Comparison of ENCODE assay signal across 8 mouse cellular contexts in genomic region chr12:111412581-111413284, GRCm38 (mm10). TPM values are rescaled to one million over a fixed set of nuclear protein-coding genes. Genes with fewer than 3 reads are reported as not detected.
A peak's percentile ranks its signal among the peaks of the same experiment; 100 is the strongest.
DNase-seq lines count a peak whose midpoint lies in the region; ATAC-seq and TF ChIP-seq lines count a peak whose summit lies in the region.

No protein-coding gene starts in this region.

- no peak for DNase-seq in testis, postnatal 14 days (ENCODE audit: low spot score)
- DNase-seq in heart, postnatal 4 days, result peak; percentile 54
- no peak for DNase-seq in ovary, postnatal 14 days (ENCODE audit: low spot score)
- DNase-seq in thymus, adult 2 months, result no peak
- DNase-seq in cerebellum, adult 9-11 months, result no peak

- H3K4me1 ChIP-seq in testis, adult 2 months (ENCODE audit: control insufficient read depth, insufficient read depth, low read length), result peaks cover 9% of the 10 kb centered on the region
- peaks cover 54% of the 10 kb centered on the region for H3K4me1 ChIP-seq in limb, embryonic 15.5 days
- peaks cover 28% of the 10 kb centered on the region for H3K4me1 ChIP-seq in stomach, embryonic 15.5 days
- H3K4me1 ChIP-seq in thymus, adult 2 months (replicated peaks; ENCODE audit: control insufficient read depth, insufficient read depth, low read length), result 0 out of 2 replicates have a peak, but pooled peaks cover 5% of the 10 kb centered on the region

- no peaks in the 10 kb centered on the region for H3K9me3 ChIP-seq in limb, embryonic 15.5 days
- no peaks in the 10 kb centered on the region for H3K9me3 ChIP-seq in stomach, embryonic 15.5 days

- no peak for TF ChIP-seq POLR2A in testis, adult 2 months (IDR thresholded peaks at IDR 0.05; ENCODE audit: control insufficient read depth, low read depth, low read length)
- TF ChIP-seq POLR2A in thymus, adult 2 months (IDR thresholded peaks at IDR 0.05; ENCODE audit: control insufficient read depth, extremely low read depth, insufficient read depth, low read length, poor library complexity), result no peak

- H3K9ac ChIP-seq in limb, embryonic 15.5 days, result peak overlapping the region; percentile 15; the same call in 1 of the 2 replicates
- no peak overlapping the region for H3K9ac ChIP-seq in stomach, embryonic 15.5 days

- peak overlapping the region; percentile 56 for H3K4me2 ChIP-seq in limb, embryonic 15.5 days
- peak overlapping the region; percentile 56 for H3K4me2 ChIP-seq in stomach, embryonic 15.5 days

- peak overlapping the region; percentile 67 for H3K4me3 ChIP-seq in testis, adult 2 months (ENCODE audit: control insufficient read depth, low read depth, low read length)
- peak overlapping the region; percentile 34 for H3K4me3 ChIP-seq in limb, embryonic 15.5 days
- H3K4me3 ChIP-seq in stomach, embryonic 15.5 days (replicated peaks), result peak overlapping the region; percentile 31
- H3K4me3 ChIP-seq in thymus, adult 2 months (ENCODE audit: control insufficient read depth, insufficient read depth, low read length), result no peak overlapping the region

- H3K27ac ChIP-seq in testis, adult 2 months (ENCODE audit: control insufficient read depth, insufficient read depth, low read depth, low read length), result no peak overlapping the region
- peak overlapping the region; percentile 84 for H3K27ac ChIP-seq in limb, embryonic 15.5 days
- H3K27ac ChIP-seq in stomach, embryonic 15.5 days, result peak overlapping the region; percentile 31; the same call in 1 of the 2 replicates
- H3K27ac ChIP-seq in thymus, adult 2 months (ENCODE audit: control insufficient read depth, insufficient read depth, low read length), result no peak overlapping the region

- H3K36me3 ChIP-seq in testis, adult 2 months (ENCODE audit: control insufficient read depth, insufficient read depth, low read length), result no peaks in the 10 kb centered on the region
- H3K36me3 ChIP-seq in limb, embryonic 15.5 days, result no peaks in the 10 kb centered on the region
- no peaks in the 10 kb centered on the region for H3K36me3 ChIP-seq in stomach, embryonic 15.5 days
- H3K36me3 ChIP-seq in thymus, adult 2 months (ENCODE audit: control insufficient read depth, insufficient read depth, low read length), result no peaks in the 10 kb centered on the region

- TF ChIP-seq CTCF in testis, adult 2 months (IDR thresholded peaks at IDR 0.05; ENCODE audit: control insufficient read depth, insufficient read depth, insufficient replicate concordance, low read depth, low read length), result no peak
- TF ChIP-seq CTCF in thymus, adult 2 months (IDR thresholded peaks at IDR 0.05; ENCODE audit: borderline replicate concordance, control insufficient read depth, extremely low read depth, insufficient read depth, low read length, poor library complexity), result no peak

- 17% methylated on average over 12 of the region's 12 CpGs for whole genome bisulfite sequencing in limb, embryonic 15.5 days
- 23% methylated on average over 12 of the region's 12 CpGs for WGBS in stomach, embryonic 15.5 days
- WGBS in thymus, adult 2 months, result 67% methylated on average over 12 of the region's 12 CpGs

- H3K27me3 ChIP-seq in testis, adult 2 months (ENCODE audit: control insufficient read depth, insufficient read depth, low read length), result no peaks in the 10 kb centered on the region
- H3K27me3 ChIP-seq in limb, embryonic 15.5 days, result peaks cover 22% of the 10 kb centered on the region
- peaks cover 6% of the 10 kb centered on the region; the same call in 1 of the 2 replicates for H3K27me3 ChIP-seq in stomach, embryonic 15.5 days (replicated peaks)
- H3K27me3 ChIP-seq in thymus, adult 2 months (ENCODE audit: control insufficient read depth, insufficient read depth, low read length), result no peaks in the 10 kb centered on the region; the same call in 1 of the 2 replicates

- peak; percentile 42 for ATAC-seq in limb, embryonic 15.5 days (ENCODE audit: insufficient number of reproducible peaks, low FRiP score, low TSS enrichment, low read depth)
- no peak for ATAC-seq in stomach, embryonic 15.5 days (ENCODE audit: insufficient read depth, low FRiP score, low read depth)

RNA-seq across cellular contexts. Expression of gene Exoc3l4, which starts 4.1 kb away (rescaled TPM):
- polyA plus RNA-seq in testis, adult 2 months (2012; rRNA removed), result 5.5 and 6.5 TPM in 2 replicates
- 1 to 10 TPM; 7.3 to 8.7 TPM for total RNA-seq in heart, postnatal 4 days (2021)
- 6.4 and 9.9 TPM in 2 replicates for polyA plus RNA-seq in limb, embryonic 15.5 days (2015; fragmentation: Nextera tagmentation; extraction: Ambion mirVana)
- polyA plus RNA-seq in stomach, embryonic 15.5 days (2015; fragmentation: Nextera tagmentation; extraction: Ambion mirVana), result 8.5 and 8.7 TPM in 2 replicates
- 31.0 and 41.5 TPM in 2 replicates for polyA plus RNA-seq in thymus, adult 2 months (2012; rRNA removed)

RNA-seq across cellular contexts. Expression of gene Lbhd2, which starts 6.1 kb away (rescaled TPM):
- polyA plus RNA-seq in testis, adult 2 months (2012; rRNA removed), result 0.72 and 1.3 TPM in 2 replicates
- not detected for total RNA-seq in heart, postnatal 4 days (2021)
- 12.4 and 13.2 TPM in 2 replicates for polyA plus RNA-seq in limb, embryonic 15.5 days (2015; fragmentation: Nextera tagmentation; extraction: Ambion mirVana)
- polyA plus RNA-seq in stomach, embryonic 15.5 days (2015; fragmentation: Nextera tagmentation; extraction: Ambion mirVana), result 1.4 and 1.7 TPM in 2 replicates
- 1.4 and 1.9 TPM in 2 replicates for polyA plus RNA-seq in thymus, adult 2 months (2012; rRNA removed)

RNA-seq across cellular contexts. Expression of gene Tnfaip2, which starts 29.5 kb away (rescaled TPM):
- polyA plus RNA-seq in testis, adult 2 months (2012; rRNA removed), result 77.2 and 89.7 TPM in 2 replicates
- 10 to 100 TPM; 19.1 to 23.3 TPM for total RNA-seq in heart, postnatal 4 days (2021)
- polyA plus RNA-seq in limb, embryonic 15.5 days (2015; fragmentation: Nextera tagmentation; extraction: Ambion mirVana), result 8.3 and 8.4 TPM in 2 replicates
- 8.5 and 13.5 TPM in 2 replicates for polyA plus RNA-seq in stomach, embryonic 15.5 days (2015; fragmentation: Nextera tagmentation; extraction: Ambion mirVana)
- 18.9 and 27.9 TPM in 2 replicates for polyA plus RNA-seq in thymus, adult 2 months (2012; rRNA removed)

RNA-seq across cellular contexts. Expression of gene Cdc42bpb, which starts 35.2 kb away (rescaled TPM):
- polyA plus RNA-seq in testis, adult 2 months (2012; rRNA removed), result 55.3 and 56.8 TPM in 2 replicates
- 100 to 1,000 TPM; 112 to 116 TPM for total RNA-seq in heart, postnatal 4 days (2021)
- polyA plus RNA-seq in limb, embryonic 15.5 days (2015; fragmentation: Nextera tagmentation; extraction: Ambion mirVana), result 26.4 and 33.5 TPM in 2 replicates
- polyA plus RNA-seq in stomach, embryonic 15.5 days (2015; fragmentation: Nextera tagmentation; extraction: Ambion mirVana), result 32.5 and 34.2 TPM in 2 replicates
- 59.2 and 62.1 TPM in 2 replicates for polyA plus RNA-seq in thymus, adult 2 months (2012; rRNA removed)

Comparison
In these comparisons a context has a peak if more than half of its experiments do, and no peak if none do; other contexts are left out.
1. H3K27ac ChIP-seq: peak in limb, embryonic 15.5 days (single experiment) and stomach, embryonic 15.5 days (single experiment); none in testis, adult 2 months (single experiment) and thymus, adult 2 months (single experiment).